In the genomic region with DNA sequence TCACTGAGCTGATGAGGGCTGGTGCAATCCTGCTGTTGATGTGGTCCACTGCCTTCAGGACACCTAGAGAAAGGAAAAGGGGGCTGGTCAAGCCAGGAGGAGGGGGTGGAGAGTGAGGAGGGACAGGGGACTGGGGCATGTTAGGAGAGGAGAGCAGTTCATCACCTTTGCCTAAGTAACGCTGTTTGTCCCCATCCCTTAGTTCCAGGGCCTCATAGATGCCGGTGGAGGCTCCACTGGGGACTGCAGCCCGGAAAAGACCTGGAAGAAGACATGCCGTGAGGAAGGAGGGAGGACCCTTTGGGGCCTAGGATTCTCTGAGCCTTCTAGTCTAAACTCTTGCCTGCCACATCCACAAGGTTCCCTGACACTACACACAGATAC, we compare ENCODE assay signal across 13 mouse cellular contexts. TPM values are rescaled to one million over a fixed set of nuclear protein-coding genes. Genes with fewer than 3 reads are reported as not detected.
DNase-seq lines count a peak whose midpoint lies in the region; ATAC-seq and TF ChIP-seq lines count a peak whose summit lies in the region.
"Had no signal": no experiment of that assay in that cellular context is flagged by ENCODE, and none has a peak within 500 bp of the region (broad histone marks: within the 10 kb centered on the region; RNA-seq: fewer than 3 reads in every experiment).

No protein-coding gene starts in this region.

- WGBS in cerebellum, adult 2 months, result 6% methylated on average over 4 of the region's 4 CpGs
- 68% methylated on average over 4 of the region's 4 CpGs for WGBS in liver, embryonic 12.5 days (ENCODE audit: insufficient replicate concordance)
- WGBS in limb, embryonic 10.5 days, result 33% methylated on average over 4 of the region's 4 CpGs
- 20% methylated on average over 4 of the region's 4 CpGs for WGBS in olfactory bulb, adult 2 months

- no peaks in the 10 kb centered on the region for H3K36me3 ChIP-seq in liver, embryonic 12.5 days
- H3K36me3 ChIP-seq in limb, embryonic 10.5 days, result no peaks in the 10 kb centered on the region
- H3K36me3 ChIP-seq: stomach, embryonic 15.5 days had no signal

- H3K27ac ChIP-seq in cerebellum, adult 2 months (ENCODE audit: insufficient read depth, low read length), result peak overlapping the region; percentile 99
- no peak overlapping the region for H3K27ac ChIP-seq in liver, embryonic 12.5 days
- no peak overlapping the region for H3K27ac ChIP-seq in limb, embryonic 10.5 days
- H3K27ac ChIP-seq in olfactory bulb, adult 2 months (ENCODE audit: insufficient read depth, low read depth, low read length), result peak overlapping the region; percentile 82
- H3K27ac ChIP-seq: stomach, embryonic 15.5 days had no signal

- DNase-seq in cerebellum, adult 2 months, result no peak
- DNase-seq in cerebellum, postnatal 10 days, result no peak
- DNase-seq in liver, result no peak
- DNase-seq in limb, embryonic 10.5 days (ENCODE audit: low spot score), result no peak
- no peak for DNase-seq in embryo, embryonic 9.5 days (ENCODE audit: extremely low spot score)
- DNase-seq in layer of hippocampus, postnatal 10 days (ENCODE audit: low spot score in 2 of 2), result no peak
- DNase-seq: kidney, adult 8-10 months had no signal

- 0 out of 2 replicates have a peak overlapping the region, but pooled peaks have one; percentile 3 for H3K4me2 ChIP-seq in liver, embryonic 12.5 days

- no peak for TF ChIP-seq CTCF in cerebellum, adult 2 months (IDR thresholded peaks at IDR 0.05; ENCODE audit: borderline replicate concordance, insufficient read depth, low read depth, low read length)
- TF ChIP-seq CTCF in olfactory bulb, adult 2 months (IDR thresholded peaks at IDR 0.05; ENCODE audit: insufficient read depth, low read depth, low read length), result no peak

- H3K4me3 ChIP-seq in cerebellum, adult 2 months (replicated peaks; ENCODE audit: insufficient read depth, low read depth, low read length), result peak overlapping the region; percentile 90
- H3K4me3 ChIP-seq in liver, embryonic 12.5 days, result no peak overlapping the region
- H3K4me3 ChIP-seq in limb, embryonic 10.5 days, result 0 out of 2 replicates have a peak overlapping the region, but pooled peaks have one; percentile 65
- peak overlapping the region; percentile 81 for H3K4me3 ChIP-seq in olfactory bulb, adult 2 months (ENCODE audit: insufficient read depth, low read depth, low read length)

- H3K9ac ChIP-seq in liver, embryonic 12.5 days, result no peak overlapping the region
- H3K9ac ChIP-seq: stomach, embryonic 15.5 days had no signal

- no peak for TF ChIP-seq POLR2A in cerebellum, adult 2 months (IDR thresholded peaks at IDR 0.05; ENCODE audit: borderline replicate concordance, insufficient read depth, low read length)
- TF ChIP-seq POLR2A in olfactory bulb, adult 2 months (IDR thresholded peaks at IDR 0.05; ENCODE audit: insufficient read depth, low read depth, low read length), result no peak

- H3K9me3 ChIP-seq in liver, embryonic 12.5 days (replicated peaks), result no peaks in the 10 kb centered on the region
- H3K9me3 ChIP-seq in limb, embryonic 10.5 days (replicated peaks), result no peaks in the 10 kb centered on the region
- H3K9me3 ChIP-seq: stomach, embryonic 15.5 days had no signal

- no peaks in the 10 kb centered on the region for H3K27me3 ChIP-seq in cerebellum, adult 2 months (ENCODE audit: control insufficient read depth, insufficient read depth, low read length)
- H3K27me3 ChIP-seq in liver, embryonic 12.5 days (replicated peaks), result peaks cover 92% of the 10 kb centered on the region
- peaks cover 69% of the 10 kb centered on the region for H3K27me3 ChIP-seq in limb, embryonic 10.5 days (ENCODE audit: low read depth, poor library complexity, severe bottlenecking)

- ATAC-seq in liver, embryonic 12.5 days, result no peak

- H3K4me1 ChIP-seq in cerebellum, adult 2 months (ENCODE audit: control insufficient read depth, insufficient read depth, low read length), result peaks cover 27% of the 10 kb centered on the region
- H3K4me1 ChIP-seq in liver, embryonic 12.5 days, result peaks cover 29% of the 10 kb centered on the region
- peaks cover 31% of the 10 kb centered on the region for H3K4me1 ChIP-seq in limb, embryonic 10.5 days
- H3K4me1 ChIP-seq in olfactory bulb, adult 2 months (ENCODE audit: control insufficient read depth, insufficient read depth, low read length), result peaks cover 51% of the 10 kb centered on the region

RNA-seq across cellular contexts. Expression of a gene that starts 1.9 kb away (rescaled TPM):
- 888 and 918 TPM in 2 replicates for polyA plus RNA-seq in cerebellum, adult 2 months (2012; rRNA removed)
- 0.77 and 1.0 TPM in 2 replicates for polyA plus RNA-seq in liver, embryonic 12.5 days (2016; fragmentation: Nextera tagmentation; extraction: Ambion mirVana)
- 0.69 and 1.5 TPM in 2 replicates for polyA plus RNA-seq in limb, embryonic 10.5 days (2016; fragmentation: Nextera tagmentation; extraction: Ambion mirVana)
- polyA plus RNA-seq in olfactory bulb, adult 2 months (2012; ENCODE audit: insufficient read depth, insufficient read length, low replicate concordance, missing spikeins), result 916 and 939 TPM in 2 replicates
- total RNA-seq in layer of hippocampus, postnatal 10 days (2021), result 100 to 1,000 TPM; 476 to 480 TPM

RNA-seq across cellular contexts. Expression of a gene that starts 11.2 kb away (rescaled TPM):
- 83.5 and 90.3 TPM in 2 replicates for polyA plus RNA-seq in cerebellum, adult 2 months (2012; rRNA removed)
- polyA plus RNA-seq in liver, embryonic 12.5 days (2016; fragmentation: Nextera tagmentation; extraction: Ambion mirVana), result 2.6 and 2.9 TPM in 2 replicates
- 12.9 and 14.8 TPM in 2 replicates for polyA plus RNA-seq in limb, embryonic 10.5 days (2016; fragmentation: Nextera tagmentation; extraction: Ambion mirVana)
- not detected in 2 replicates for polyA plus RNA-seq in olfactory bulb, adult 2 months (2012; ENCODE audit: insufficient read depth, insufficient read length, low replicate concordance, missing spikeins)
- total RNA-seq in layer of hippocampus, postnatal 10 days (2021), result 100 to 1,000 TPM; 138 to 150 TPM

RNA-seq across cellular contexts. Expression of a gene that starts 11.7 kb away (rescaled TPM):
- polyA plus RNA-seq in cerebellum, adult 2 months (2012; rRNA removed), result not detected in 2 replicates
- polyA plus RNA-seq in liver, embryonic 12.5 days (2016; fragmentation: Nextera tagmentation; extraction: Ambion mirVana), result not detected in 2 replicates
- not detected in 2 replicates for polyA plus RNA-seq in limb, embryonic 10.5 days (2016; fragmentation: Nextera tagmentation; extraction: Ambion mirVana)
- polyA plus RNA-seq in olfactory bulb, adult 2 months (2012; ENCODE audit: insufficient read depth, insufficient read length, low replicate concordance, missing spikeins), result not detected in 2 replicates
- not detected for total RNA-seq in layer of hippocampus, postnatal 10 days (2021)
- total RNA-seq: gastrocnemius, adult 8-10 months; left cerebral cortex, postnatal 14 days had no signal
- polyA plus RNA-seq: stomach, embryonic 15.5 days had no signal

RNA-seq across cellular contexts. Expression of a gene that starts 12.0 kb away (rescaled TPM):
- 4.9 and 6.7 TPM in 2 replicates for polyA plus RNA-seq in cerebellum, adult 2 months (2012; rRNA removed)
- polyA plus RNA-seq in liver, embryonic 12.5 days (2016; fragmentation: Nextera tagmentation; extraction: Ambion mirVana), result not detected in 2 replicates
- polyA plus RNA-seq in limb, embryonic 10.5 days (2016; fragmentation: Nextera tagmentation; extraction: Ambion mirVana), result 0.35 and 0.68 TPM in 2 replicates
- polyA plus RNA-seq in olfactory bulb, adult 2 months (2012; ENCODE audit: insufficient read depth, insufficient read length, low replicate concordance, missing spikeins), result not detected in 2 replicates
- 1 to 10 TPM; 1.8 to 3.6 TPM for total RNA-seq in layer of hippocampus, postnatal 10 days (2021)
- total RNA-seq: adrenal gland, postnatal 4 days; gastrocnemius, adult 8-10 months had no signal

RNA-seq across cellular contexts. Expression of a gene that starts 26.4 kb away (rescaled TPM):
- polyA plus RNA-seq in cerebellum, adult 2 months (2012; rRNA removed), result 320 and 329 TPM in 2 replicates
- polyA plus RNA-seq in liver, embryonic 12.5 days (2016; fragmentation: Nextera tagmentation; extraction: Ambion mirVana), result 109 and 116 TPM in 2 replicates
- 384 and 460 TPM in 2 replicates for polyA plus RNA-seq in limb, embryonic 10.5 days (2016; fragmentation: Nextera tagmentation; extraction: Ambion mirVana)
- polyA plus RNA-seq in olfactory bulb, adult 2 months (2012; ENCODE audit: insufficient read depth, insufficient read length, low replicate concordance, missing spikeins), result 1,072 TPM in 1 of 2 replicates, not detected in the other
- 100 to 1,000 TPM; 329 to 345 TPM for total RNA-seq in layer of hippocampus, postnatal 10 days (2021)

Comparison
In these comparisons a context has a peak if more than half of its experiments do, and no peak if none do; other contexts are left out.
1. H3K27ac ChIP-seq: peak in cerebellum, adult 2 months (single experiment) and olfactory bulb, adult 2 months (single experiment); none in liver, embryonic 12.5 days (single experiment) and limb, embryonic 10.5 days (single experiment).
2. RNA of a gene that starts 1.9 kb away (polyA plus RNA-seq): 916 to 939 TPM in olfactory bulb, adult 2 months and 888 to 918 TPM in cerebellum, adult 2 months; 0.69 to 1.5 TPM in limb, embryonic 10.5 days and 0.77 to 1.0 TPM in liver, embryonic 12.5 days; every median in the first group is over 100 times any median in the second.